Mouse (Mus musculus) hindbrain, embryonic 14.5 days (tissue): Measurements from ENCODE around the gene Fbxw8. TPM values are rescaled to one million over a fixed set of nuclear protein-coding genes. Genes with fewer than 3 reads are reported as not detected.
A peak's percentile ranks its signal among the peaks of the same experiment; 100 is the strongest.

ENCODE experiments used
- ATAC-seq: fragments of 200-750 bp; cut with Nextera tagmentation; 2 replicates; pipeline ENCODE4 v1.8.0; 2017; ENCODE audit warnings: moderate number of reproducible peaks, mild to moderate bottlenecking, moderate TSS enrichment, moderate library complexity; ENCODE audit not compliant: low FRiP score
- DNase-seq: peaks from one replicate; pipeline ENCODE4 v3.0.0-alpha.2; 2015; ENCODE audit warnings: low spot score
- H3K27ac ChIP-seq: fragments of 300-500 bp; sonication (generic); 2 replicates; pipeline ENCODE4 v1.5.1; 2014; ENCODE audit warnings: mild to moderate bottlenecking, moderate library complexity
- H3K27me3 ChIP-seq: fragments of 300-500 bp; sonication (generic); 2 replicates; pipeline ENCODE4 v1.6.1; 2014; ENCODE audit warnings: mild to moderate bottlenecking, low read length, mixed read lengths; ENCODE audit not compliant: control insufficient read depth, insufficient read depth
- H3K36me3 ChIP-seq: fragments of 300-500 bp; sonication (generic); replicated peaks from 2 replicates; pipeline ENCODE4 v1.6.1; 2014; ENCODE audit not compliant: control insufficient read depth, insufficient read depth
- H3K4me1 ChIP-seq: fragments of 300-500 bp; sonication (generic); replicated peaks from 2 replicates; pipeline ENCODE4 v1.6.1; 2014; ENCODE audit warnings: antibody characterized with exemption, low read length, mixed read lengths; ENCODE audit not compliant: control insufficient read depth, insufficient read depth
- H3K4me2 ChIP-seq: fragments of 300-500 bp; sonication (generic); replicated peaks from 2 replicates; pipeline ENCODE4 v1.6.1; 2014; ENCODE audit warnings: mild to moderate bottlenecking, moderate library complexity
- H3K4me3 ChIP-seq: fragments of 300-500 bp; sonication (generic); replicated peaks from 2 replicates; pipeline ENCODE4 v1.5.1; 2014; ENCODE audit warnings: mild to moderate bottlenecking, low read length
- H3K9ac ChIP-seq: fragments of 300-500 bp; sonication (generic); 2 replicates; pipeline ENCODE4 v1.6.1; 2014
- H3K9me3 ChIP-seq: fragments of 300-500 bp; sonication (generic); 2 replicates; pipeline ENCODE4 v1.6.1; 2016; ENCODE audit warnings: low read length; ENCODE audit not compliant: control insufficient read depth
- WGBS: fragments of 180-500 bp; shearing (Covaris S2); extraction: QIAGEN DNeasy Blood & Tissue Kit; methylation state at CpG from one replicate; pipeline ENCODE4 v1.1.7; 2014; 5-methylcytosine and 5-hydroxymethylcytosine counted together
- polyA plus RNA-seq: library from polyadenylated mRNA; unstranded; fragments of >200 nt; fragmentation: Nextera tagmentation; extraction: Ambion mirVana; gene quantifications from 2 replicates; pipeline ENCODE4 v1.2.1, GENCODE M21; 2014

The Fbxw8 gene
- polyA plus RNA-seq, 1 experiment from 2014 or later: 21.0 TPM

- H3K4me1 ChIP-seq: peaks cover 28% of the 10 kb centered on the region
- no peak overlapping the region for H3K27ac ChIP-seq
- no peak overlapping the region for H3K4me3 ChIP-seq
- H3K9ac ChIP-seq: no peak overlapping the region
- no peak for ATAC-seq
- WGBS: 98% methylated on average over 4 of the region's 4 CpGs
- H3K27me3 ChIP-seq: no peaks in the 10 kb centered on the region
- DNase-seq: no peak
- H3K4me2 ChIP-seq: no peak overlapping the region
- no peaks in the 10 kb centered on the region for H3K9me3 ChIP-seq
- peaks cover 9% of the 10 kb centered on the region; the same call in 1 of the 2 replicates for H3K36me3 ChIP-seq
These were observed 33.3 kb downstream of the Fbxw8 start for GRCm38 (mm10) chr5:118121928-118122327.

DNA sequence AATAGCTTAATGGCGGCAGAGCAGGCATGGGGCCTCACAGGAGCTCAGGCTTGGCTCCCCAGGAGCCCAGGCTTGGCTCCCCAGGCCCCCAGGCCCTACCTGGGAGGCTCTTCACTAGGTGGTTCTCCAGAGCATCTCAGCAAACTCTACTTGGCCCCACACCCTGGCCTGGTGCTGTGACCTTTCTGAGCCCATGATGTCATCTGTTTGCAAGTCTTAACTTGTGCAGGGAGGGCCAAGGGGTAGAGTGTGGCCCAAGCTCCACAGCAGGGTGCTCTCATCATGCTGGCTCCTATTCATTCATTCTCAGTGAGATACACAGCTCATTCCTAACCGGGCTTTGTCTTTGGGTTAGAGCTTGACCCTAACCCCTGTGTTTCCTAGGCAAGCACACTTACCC lies 34.6 kb downstream of the Fbxw8 start:
- H3K9ac ChIP-seq: no peak overlapping the region
- no peak for ATAC-seq
- H3K4me2 ChIP-seq: no peak overlapping the region
- DNase-seq: no peak
- peaks cover 33% of the 10 kb centered on the region for H3K4me1 ChIP-seq
- no peaks in the 10 kb centered on the region for H3K27me3 ChIP-seq
- no peaks in the 10 kb centered on the region for H3K9me3 ChIP-seq
- H3K27ac ChIP-seq: peak overlapping the region; percentile 17; the same call in 1 of the 2 replicates
- 30% methylated on average over 2 of the region's 2 CpGs for WGBS
- no peak overlapping the region for H3K4me3 ChIP-seq
- H3K36me3 ChIP-seq: peaks cover 9% of the 10 kb centered on the region; the same call in 1 of the 2 replicates

DNA sequence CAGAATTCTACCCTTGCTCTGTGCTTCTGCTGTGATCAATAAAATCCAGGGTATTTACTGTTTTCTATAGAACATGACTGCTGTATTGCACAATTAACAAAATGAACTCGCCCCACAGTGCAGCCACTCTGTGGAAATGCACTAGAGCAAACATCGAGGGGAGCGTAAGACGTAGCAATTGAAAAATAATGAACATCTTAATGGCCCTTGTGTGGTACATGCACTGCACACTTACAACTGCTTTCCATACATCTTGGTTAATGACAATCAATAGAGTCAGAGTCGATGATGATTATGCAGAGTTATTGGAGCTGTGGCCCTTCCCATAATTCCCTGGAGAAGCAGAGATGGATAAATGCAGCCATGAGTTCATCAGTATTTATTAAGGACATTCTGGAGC lies 36.3 kb downstream of the Fbxw8 start:
- DNase-seq (peak; percentile 55), ATAC-seq (peak; percentile 70)
- Histone ChIP-seq H3K4me2 (no peak overlapping the region), H3K27me3 (no peaks in the 10 kb centered on the region), H3K27ac (peak overlapping the region; percentile 77), H3K36me3 (no peaks in the 10 kb centered on the region), H3K4me1 (peaks cover 35% of the 10 kb centered on the region), H3K4me3 (no peak overlapping the region), H3K9ac (peak overlapping the region; percentile 20; the same call in 1 of the 2 replicates), H3K9me3 (no peaks in the 10 kb centered on the region)
- 51% methylated on average over 5 of the region's 5 CpGs for WGBS

GRCm38 (mm10) chr5:118118351-118118750 lies 36.9 kb downstream of the Fbxw8 start:
- no peaks in the 10 kb centered on the region for H3K36me3 ChIP-seq
- no peak overlapping the region for H3K4me2 ChIP-seq
- H3K4me1 ChIP-seq: peaks cover 34% of the 10 kb centered on the region
- H3K27me3 ChIP-seq: no peaks in the 10 kb centered on the region
- no peak overlapping the region for H3K4me3 ChIP-seq
- 77% methylated on average over 3 of the region's 3 CpGs for WGBS
- peak overlapping the region; percentile 77 for H3K27ac ChIP-seq
- H3K9me3 ChIP-seq: no peaks in the 10 kb centered on the region
- DNase-seq (no peak), ATAC-seq (no peak)
- peak overlapping the region; percentile 20; the same call in 1 of the 2 replicates for H3K9ac ChIP-seq

GRCm38 (mm10) chr5:118113617-118114016 lies 41.6 kb downstream of the Fbxw8 start:
- no peaks in the 10 kb centered on the region for H3K27me3 ChIP-seq
- no peak overlapping the region for H3K27ac ChIP-seq
- H3K9me3 ChIP-seq: no peaks in the 10 kb centered on the region
- no peak overlapping the region for H3K9ac ChIP-seq
- 62% methylated on average over 13 of the region's 13 CpGs for WGBS
- H3K4me2 ChIP-seq: no peak overlapping the region
- ATAC-seq (no peak), DNase-seq (no peak)
- H3K4me1 ChIP-seq: peaks cover 23% of the 10 kb centered on the region
- peaks cover 22% of the 10 kb centered on the region for H3K36me3 ChIP-seq
- no peak overlapping the region for H3K4me3 ChIP-seq

DNA sequence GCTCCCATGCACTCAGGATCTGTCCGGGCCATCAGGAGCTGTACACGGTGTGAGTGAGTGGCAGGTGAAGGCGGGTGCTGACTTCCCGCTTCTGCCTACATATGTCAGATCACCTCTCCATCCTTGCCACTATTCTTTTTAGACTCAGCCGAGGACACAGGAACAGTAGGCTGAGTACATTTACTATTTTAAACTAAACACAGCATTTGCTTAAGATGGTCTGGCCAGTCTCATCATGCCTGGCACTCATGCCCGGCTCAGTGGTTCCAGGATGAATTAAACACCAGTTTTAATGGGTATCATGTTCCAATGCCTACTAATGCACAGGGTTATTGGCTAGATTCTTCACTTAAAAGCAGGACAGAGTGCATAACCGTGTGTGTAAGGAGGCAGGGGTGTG lies 42.2 kb downstream of the Fbxw8 start:
- Histone ChIP-seq H3K4me3 (no peak overlapping the region), H3K9me3 (no peaks in the 10 kb centered on the region), H3K36me3 (peaks cover 22% of the 10 kb centered on the region), H3K9ac (no peak overlapping the region), H3K4me2 (no peak overlapping the region), H3K27me3 (no peaks in the 10 kb centered on the region), H3K4me1 (peaks cover 24% of the 10 kb centered on the region), H3K27ac (no peak overlapping the region)
- WGBS: 92% methylated on average over 7 of the region's 7 CpGs
- ATAC-seq: no peak
- no peak for DNase-seq

DNA sequence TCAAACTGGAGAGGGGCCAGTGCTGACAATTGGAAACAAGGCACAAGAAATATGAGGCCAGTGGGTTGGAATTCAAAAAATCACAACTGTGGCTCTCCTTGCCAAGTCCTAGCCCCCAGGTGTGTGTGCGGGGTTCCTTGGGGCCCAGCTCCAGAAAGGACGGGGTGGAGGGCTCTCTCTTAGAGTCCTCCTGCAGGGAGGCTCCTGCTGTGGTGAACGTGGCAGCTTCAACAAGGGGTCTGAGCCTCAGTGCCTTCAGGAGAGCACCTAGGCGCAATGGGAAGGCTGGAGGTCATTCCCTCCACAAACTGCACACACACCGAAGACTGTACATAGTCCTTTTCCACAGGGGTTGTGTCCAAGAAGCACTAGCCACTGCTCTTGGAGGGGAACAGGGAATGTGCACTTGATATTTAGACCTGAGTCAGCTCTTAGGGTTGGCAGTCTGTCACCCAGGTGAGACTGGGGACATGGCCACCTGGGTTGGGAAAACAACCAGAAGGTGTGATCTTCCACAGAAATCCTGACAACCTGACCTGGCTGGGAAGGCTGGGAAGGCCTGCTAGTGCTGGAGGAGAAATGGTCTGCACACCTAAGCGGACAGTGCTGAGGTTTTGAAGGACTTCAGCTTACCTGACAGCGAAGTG lies 46.3 kb downstream of the Fbxw8 start:
- no peaks in the 10 kb centered on the region for H3K9me3 ChIP-seq
- H3K36me3 ChIP-seq: peaks cover 34% of the 10 kb centered on the region
- no peak overlapping the region for H3K4me2 ChIP-seq
- H3K9ac ChIP-seq: peak overlapping the region; percentile 2; the same call in 1 of the 2 replicates
- H3K27ac ChIP-seq: peak overlapping the region; percentile 70
- H3K4me1 ChIP-seq: peaks cover 24% of the 10 kb centered on the region
- DNase-seq (no peak), ATAC-seq (no peak)
- H3K27me3 ChIP-seq: no peaks in the 10 kb centered on the region
- H3K4me3 ChIP-seq: no peak overlapping the region
- WGBS: 80% methylated on average over 7 of the region's 7 CpGs

- H3K9me3 ChIP-seq: no peaks in the 10 kb centered on the region
- no peaks in the 10 kb centered on the region for H3K27me3 ChIP-seq
- H3K36me3 ChIP-seq: peaks cover 34% of the 10 kb centered on the region
- ATAC-seq: peak; percentile 72; the same call in 1 of the 2 replicates
- H3K4me3 ChIP-seq: no peak overlapping the region
- 46% methylated on average over 17 of the region's 17 CpGs for WGBS
- peak overlapping the region; percentile 70 for H3K27ac ChIP-seq
- H3K9ac ChIP-seq: 0 out of 2 replicates have a peak overlapping the region, but pooled peaks have one; percentile 2
- DNase-seq: peak; percentile 63
- H3K4me2 ChIP-seq: no peak overlapping the region
- peaks cover 24% of the 10 kb centered on the region for H3K4me1 ChIP-seq
These were observed 47.0 kb downstream of the Fbxw8 start for GRCm38 (mm10) chr5:118108124-118108793.

DNA sequence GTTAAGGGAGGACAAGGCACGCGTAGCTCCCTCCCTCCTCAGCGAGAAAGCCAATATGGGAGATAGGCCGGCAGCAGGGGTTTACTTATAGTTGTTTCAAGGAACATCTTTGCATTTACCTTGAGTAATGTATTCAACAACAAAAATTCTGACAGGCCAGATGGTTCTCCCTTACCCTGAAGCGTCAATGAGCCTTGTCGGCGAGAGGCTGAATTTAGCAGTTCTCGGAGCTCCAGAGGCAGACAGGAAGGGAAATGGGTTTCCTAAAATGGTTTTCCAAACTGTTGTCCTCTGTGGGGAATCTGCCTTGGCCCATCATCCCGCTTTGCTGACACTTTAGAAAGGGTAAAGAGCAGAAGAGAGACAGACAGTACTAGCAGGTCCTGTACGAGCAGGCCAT lies 48.6 kb downstream of the Fbxw8 start:
- no peak overlapping the region for H3K4me2 ChIP-seq
- peaks cover 30% of the 10 kb centered on the region for H3K36me3 ChIP-seq
- no peak overlapping the region for H3K27ac ChIP-seq
- WGBS: 92% methylated on average over 10 of the region's 10 CpGs
- DNase-seq: no peak
- H3K9ac ChIP-seq: no peak overlapping the region
- no peaks in the 10 kb centered on the region for H3K27me3 ChIP-seq
- H3K4me1 ChIP-seq: peaks cover 21% of the 10 kb centered on the region
- H3K4me3 ChIP-seq: no peak overlapping the region
- H3K9me3 ChIP-seq: no peaks in the 10 kb centered on the region
- ATAC-seq: no peak
